ENCODE assay signal across 8 mouse cellular contexts in the genomic region with DNA sequence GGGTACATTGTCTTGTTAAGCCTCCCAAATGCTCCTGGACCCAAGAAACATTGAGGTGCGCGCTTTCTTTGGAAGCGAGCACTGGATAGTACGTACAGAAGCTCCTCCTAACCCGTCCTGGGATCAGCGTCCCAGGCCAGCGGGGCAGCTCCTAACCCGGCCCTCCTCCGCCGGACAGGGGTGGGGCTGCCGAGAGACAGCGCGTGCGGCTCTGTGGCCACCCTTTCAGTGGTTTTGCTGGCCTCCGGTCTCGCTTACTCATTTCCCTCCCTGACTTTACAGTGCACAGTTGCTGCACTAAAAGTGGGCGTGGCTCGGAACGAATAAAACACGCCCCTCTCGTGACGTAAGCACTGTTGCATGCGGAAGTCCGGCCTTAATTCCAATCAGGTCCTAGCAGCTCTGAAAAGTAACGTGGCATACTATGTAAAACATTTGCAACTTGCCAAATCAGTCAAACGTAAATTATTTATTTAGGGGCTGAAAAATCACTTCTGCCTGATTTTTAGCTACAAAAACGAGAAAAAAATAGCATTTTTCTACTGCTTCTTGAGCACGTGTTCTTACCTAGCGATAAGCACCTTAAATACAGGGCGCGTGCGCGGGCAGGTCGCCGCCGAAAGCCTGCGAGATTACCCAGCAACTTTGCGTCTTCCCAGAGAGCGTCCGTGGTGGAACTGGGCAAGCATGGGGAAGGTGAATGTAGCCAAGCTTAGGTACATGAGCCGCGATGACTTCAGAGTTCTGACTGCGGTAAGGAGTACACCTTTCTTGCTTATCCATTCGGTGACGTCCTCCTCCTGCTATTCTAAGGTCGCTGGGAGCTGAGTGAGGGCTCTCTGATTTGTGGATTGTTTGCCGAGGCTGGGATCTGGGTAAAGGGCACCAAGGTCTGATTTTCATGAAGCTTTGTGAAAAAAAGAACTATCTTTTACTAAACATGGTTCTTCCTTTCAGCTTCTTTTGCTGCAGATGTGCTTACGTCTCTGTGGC. TPM values are rescaled to one million over a fixed set of nuclear protein-coding genes. Genes with fewer than 3 reads are reported as not detected.
A peak's percentile ranks its signal among the peaks of the same experiment; 100 is the strongest.
DNase-seq lines count a peak whose midpoint lies in the region; ATAC-seq and TF ChIP-seq lines count a peak whose summit lies in the region.

Gene Riok2, plus strand, starts transcription at position 392 of the 993 bp plus-strand sequence.

- peak within 1 kb of the TSS; percentile 82 for H3K4me2 ChIP-seq in heart, embryonic 15.5 days
- peak within 1 kb of the TSS; percentile 91 for H3K4me2 ChIP-seq in liver, embryonic 14.5 days (ENCODE audit: low read depth)
- H3K4me2 ChIP-seq in neural tube, embryonic 11.5 days (ENCODE audit: low read depth), result peak within 1 kb of the TSS; percentile 61
- peak within 1 kb of the TSS; percentile 65 for H3K4me2 ChIP-seq in stomach, postnatal 0 days (replicated peaks; ENCODE audit: low read depth)

- peak within 1 kb of the TSS; percentile 89 for H3K9ac ChIP-seq in heart, embryonic 15.5 days
- peak within 1 kb of the TSS; percentile 79 for H3K9ac ChIP-seq in liver, embryonic 14.5 days (replicated peaks)
- H3K9ac ChIP-seq in neural tube, embryonic 11.5 days (ENCODE audit: low read length), result peak within 1 kb of the TSS; percentile 67
- H3K9ac ChIP-seq in stomach, postnatal 0 days (ENCODE audit: low read length), result peak within 1 kb of the TSS; percentile 76

- ATAC-seq in heart, embryonic 15.5 days (replicated peaks; ENCODE audit: insufficient number of reproducible peaks, insufficient read depth, low FRiP score, low read depth), result peak; percentile 97
- ATAC-seq in liver, embryonic 14.5 days (ENCODE audit: insufficient read depth), result peak; percentile 94
- peak; percentile 97 for ATAC-seq in neural tube, embryonic 11.5 days (ENCODE audit: insufficient read depth, low FRiP score, low TSS enrichment)
- ATAC-seq in stomach, postnatal 0 days (ENCODE audit: low FRiP score, low TSS enrichment), result peak; percentile 98

- no peaks in the 10 kb centered on the region for H3K9me3 ChIP-seq in forebrain, embryonic 10.5 days
- no peaks in the 10 kb centered on the region for H3K9me3 ChIP-seq in heart, embryonic 15.5 days (replicated peaks)
- no peaks in the 10 kb centered on the region for H3K9me3 ChIP-seq in liver, embryonic 14.5 days (ENCODE audit: control insufficient read depth, low read length)
- H3K9me3 ChIP-seq in neural tube, embryonic 11.5 days (ENCODE audit: control insufficient read depth, low read length), result no peaks in the 10 kb centered on the region
- no peaks in the 10 kb centered on the region for H3K9me3 ChIP-seq in stomach, postnatal 0 days (ENCODE audit: control insufficient read depth, low read length)

- peaks cover 23% of the 10 kb centered on the region for H3K4me1 ChIP-seq in forebrain, embryonic 10.5 days
- H3K4me1 ChIP-seq in heart, embryonic 15.5 days (replicated peaks), result peaks cover 12% of the 10 kb centered on the region
- H3K4me1 ChIP-seq in liver, embryonic 14.5 days (replicated peaks; ENCODE audit: control insufficient read depth in 2 of 2, insufficient read depth in 2 of 2, low read length in 1 of 2), result peaks cover 6 to 8% of the 10 kb centered on the region in 2 experiments; a peak in 3 of 4 replicates
- H3K4me1 ChIP-seq in neural tube, embryonic 11.5 days (ENCODE audit: control insufficient read depth, insufficient read depth, low read length), result 0 out of 2 replicates have a peak, but pooled peaks cover 5% of the 10 kb centered on the region
- no peaks in the 10 kb centered on the region; the same call in 1 of the 2 replicates for H3K4me1 ChIP-seq in stomach, postnatal 0 days (replicated peaks; ENCODE audit: control insufficient read depth, insufficient read depth)

- H3K4me3 ChIP-seq in forebrain, embryonic 10.5 days, result peak within 1 kb of the TSS; percentile 65
- H3K4me3 ChIP-seq in heart, embryonic 15.5 days, result peak within 1 kb of the TSS; percentile 82
- H3K4me3 ChIP-seq in liver, embryonic 14.5 days (ENCODE audit: insufficient read depth in 1 of 2, low read depth in 2 of 2, low read length in 2 of 2), result peak within 1 kb of the TSS; percentile 77 to 100
- peak within 1 kb of the TSS; percentile 62 for H3K4me3 ChIP-seq in neural tube, embryonic 11.5 days (ENCODE audit: low read depth, low read length)
- peak within 1 kb of the TSS; percentile 63 for H3K4me3 ChIP-seq in stomach, postnatal 0 days (ENCODE audit: low read depth, low read length)

- peak within 1 kb of the TSS; percentile 93 for H3K27ac ChIP-seq in forebrain, embryonic 10.5 days
- peak within 1 kb of the TSS; percentile 93 for H3K27ac ChIP-seq in heart, embryonic 15.5 days
- peak within 1 kb of the TSS; percentile 71 for H3K27ac ChIP-seq in liver, embryonic 14.5 days
- peak within 1 kb of the TSS; percentile 63 for H3K27ac ChIP-seq in neural tube, embryonic 11.5 days (ENCODE audit: low read depth, low read length)
- H3K27ac ChIP-seq in stomach, postnatal 0 days (replicated peaks), result peak within 1 kb of the TSS; percentile 88

- TF ChIP-seq CTCF in liver, embryonic 14.5 days (IDR thresholded peaks at IDR 0.05; ENCODE audit: low read depth), result no peak
- TF ChIP-seq CTCF in stomach, postnatal 0 days (IDR thresholded peaks at IDR 0.05; ENCODE audit: low read depth), result no peak

- TF ChIP-seq EP300 in liver, embryonic 14.5 days (IDR thresholded peaks at IDR 0.05; ENCODE audit: low read depth), result peak; percentile 94
- peak; percentile 100 for TF ChIP-seq EP300 in stomach, postnatal 0 days (optimal IDR thresholded peaks at IDR 0.05)

- under 1% methylated on average over 48 of the region's 48 CpGs for WGBS in forebrain, embryonic 10.5 days
- under 1% methylated on average over 48 of the region's 48 CpGs for WGBS in heart, embryonic 15.5 days
- WGBS in liver, embryonic 14.5 days (ENCODE audit: insufficient replicate concordance), result under 1% methylated on average over 48 of the region's 48 CpGs
- under 1% methylated on average over 48 of the region's 48 CpGs for whole genome bisulfite sequencing in neural tube, embryonic 11.5 days
- under 1% methylated on average over 48 of the region's 48 CpGs for WGBS in stomach, postnatal 0 days

- peak; percentile 92 to 95 for DNase-seq in CD8-positive naive resting alpha-beta T cell, adult 2 months (ENCODE audit: low read depth in 2 of 2, low spot score in 2 of 2)
- peak; percentile 99 for DNase-seq in c-Kit-positive CD71-negative TER-119-negative erythroid progenitor cells, embryonic 14.5 days (ENCODE audit: low read depth)
- peak; percentile 92 for DNase-seq in forebrain, embryonic 10.5 days (ENCODE audit: extremely low spot score, low spot score)
- DNase-seq in kidney, postnatal 25 days, result peak; percentile 97 to 99
- DNase-seq in liver, embryonic 14.5 days (ENCODE audit: low read depth in 3 of 3, low spot score in 3 of 3), result peak; percentile 94 to 95 (median 95)
- DNase-seq in neural tube, embryonic 11.5 days (ENCODE audit: low spot score), result peak; percentile 95
- peak; percentile 95 for DNase-seq in stomach, postnatal 0 days (ENCODE audit: low spot score)

- peaks cover 25% of the 10 kb centered on the region for H3K36me3 ChIP-seq in forebrain, embryonic 10.5 days (replicated peaks)
- no peaks in the 10 kb centered on the region; the same call in 1 of the 2 replicates for H3K36me3 ChIP-seq in heart, embryonic 15.5 days
- peaks cover 2% of the 10 kb centered on the region; the same call in 1 of the 2 replicates for H3K36me3 ChIP-seq in liver, embryonic 14.5 days (replicated peaks; ENCODE audit: control insufficient read depth, insufficient read depth, low read depth)
- no peaks in the 10 kb centered on the region; the same call in 1 of the 2 replicates for H3K36me3 ChIP-seq in neural tube, embryonic 11.5 days (ENCODE audit: control insufficient read depth, insufficient read depth, low read length)
- no peaks in the 10 kb centered on the region for H3K36me3 ChIP-seq in stomach, postnatal 0 days (ENCODE audit: control insufficient read depth, insufficient read depth, low read length)

- no peaks in the 10 kb centered on the region for H3K27me3 ChIP-seq in forebrain, embryonic 10.5 days (ENCODE audit: poor library complexity, severe bottlenecking)
- no peaks in the 10 kb centered on the region for H3K27me3 ChIP-seq in heart, embryonic 15.5 days
- H3K27me3 ChIP-seq in liver, embryonic 14.5 days (ENCODE audit: control insufficient read depth, insufficient read depth, low read length), result no peaks in the 10 kb centered on the region
- H3K27me3 ChIP-seq in neural tube, embryonic 11.5 days (ENCODE audit: control insufficient read depth, insufficient read depth, low read length), result no peaks in the 10 kb centered on the region
- no peaks in the 10 kb centered on the region for H3K27me3 ChIP-seq in stomach, postnatal 0 days (ENCODE audit: control insufficient read depth, insufficient read depth, low read length)

RNA-seq across cellular contexts. Expression of gene Riok2, which starts in this region (rescaled TPM):
- polyA plus RNA-seq in forebrain, embryonic 10.5 days (2016; fragmentation: Nextera tagmentation; extraction: Ambion mirVana), result 33.2 and 33.4 TPM in 2 replicates
- 17.9 and 21.3 TPM in 2 replicates for polyA plus RNA-seq in heart, embryonic 15.5 days (2015; fragmentation: Nextera tagmentation; extraction: Ambion mirVana)
- polyA plus RNA-seq in liver, embryonic 14.5 days (2012; rRNA removed), result 7.1 and 11.5 TPM in 2 replicates
- polyA plus RNA-seq in liver, embryonic 14.5 days (2014; fragmentation: Nextera tagmentation; extraction: Ambion mirVana), result 11.7 and 12.1 TPM in 2 replicates
- polyA plus RNA-seq in neural tube, embryonic 11.5 days (2014; fragmentation: Nextera tagmentation; extraction: Ambion mirVana), result 25.7 and 31.3 TPM in 2 replicates
- 13.9 and 14.9 TPM in 2 replicates for polyA plus RNA-seq in stomach, postnatal 0 days (2015; fragmentation: Nextera tagmentation; extraction: Ambion mirVana)

Comparison
In these comparisons a context has a peak if more than half of its experiments do, and no peak if none do; other contexts are left out.
1. Peak in every context shown above with its lines: DNase-seq, ATAC-seq, H3K4me3 ChIP-seq and H3K27ac ChIP-seq.